Mouse (Mus musculus) ES-Bruce4 (cell line): ENCODE measurements at regions not wholly inside any gene's neighbourhood (a gene's known extent, or its start where the extent isn't known, plus 50 kb on each side); places are given as distances from the start of the nearest gene placed in this dataset.

ENCODE experiments used
- H3K27ac ChIP-seq: 2 replicates; pipeline ENCODE4 v1.5.1; 2012; ENCODE audit warnings: low read length, inconsistent platforms; ENCODE audit not compliant: insufficient read depth
- H3K27me3 ChIP-seq: 2 replicates; pipeline ENCODE4 v1.6.1; 2012; ENCODE audit warnings: mild to moderate bottlenecking, low read length, inconsistent platforms; ENCODE audit not compliant: control insufficient read depth, poor library complexity, insufficient read depth, severe bottlenecking
- H3K36me3 ChIP-seq: 2 replicates; pipeline ENCODE4 v1.6.1; 2012; ENCODE audit warnings: inconsistent platforms, mild to moderate bottlenecking, low read length, moderate library complexity; ENCODE audit not compliant: control insufficient read depth, poor library complexity, insufficient read depth, severe bottlenecking
- H3K4me1 ChIP-seq: one replicate; pipeline ENCODE4 v1.8.1; 2011; ENCODE audit warnings: low read length; ENCODE audit not compliant: control insufficient read depth, insufficient read depth
- H3K4me3 ChIP-seq: 2 replicates; pipeline ENCODE4 v1.5.1; 2011; ENCODE audit warnings: low read depth, mild to moderate bottlenecking, low read length
- H3K9ac ChIP-seq: 2 replicates; pipeline ENCODE4 v1.6.1; 2012; ENCODE audit warnings: low read depth, mild to moderate bottlenecking, inconsistent platforms; ENCODE audit not compliant: poor library complexity, severe bottlenecking
- H3K9me3 ChIP-seq: replicated peaks from 2 replicates; pipeline ENCODE4 v1.6.1; 2012; ENCODE audit warnings: mild to moderate bottlenecking, low read length, inconsistent platforms; ENCODE audit not compliant: control insufficient read depth, poor library complexity, insufficient read depth, severe bottlenecking
- CTCF ChIP-seq: IDR thresholded peaks from one replicate; pipeline ENCODE4 v1.8.1; 2011; ENCODE audit warnings: low read depth, low read length
- EP300 ChIP-seq: IDR thresholded peaks from 2 replicates; pipeline ENCODE4 v1.6.1; 2011; ENCODE audit warnings: low read depth, low read length; ENCODE audit not compliant: insufficient read depth
- POLR2A ChIP-seq: IDR thresholded peaks from one replicate; pipeline ENCODE4 v1.8.1; 2011; ENCODE audit warnings: low read length; ENCODE audit not compliant: insufficient read depth

GRCm38 (mm10) chr14:17054381-17054780 is 235.4 kb upstream of the Rarb start:
- Histone ChIP-seq H3K4me3 (no peak overlapping the region), H3K27ac (no peak overlapping the region), H3K9ac (no peak overlapping the region), H3K36me3 (no peaks in the 10 kb centered on the region), H3K27me3 (peaks cover 1% of the 10 kb centered on the region; the same call in 1 of the 2 replicates), H3K9me3 (no peaks in the 10 kb centered on the region), H3K4me1 (no peaks in the 10 kb centered on the region)
- TF ChIP-seq CTCF (no peak), EP300 (no peak), POLR2A (no peak)

DNA sequence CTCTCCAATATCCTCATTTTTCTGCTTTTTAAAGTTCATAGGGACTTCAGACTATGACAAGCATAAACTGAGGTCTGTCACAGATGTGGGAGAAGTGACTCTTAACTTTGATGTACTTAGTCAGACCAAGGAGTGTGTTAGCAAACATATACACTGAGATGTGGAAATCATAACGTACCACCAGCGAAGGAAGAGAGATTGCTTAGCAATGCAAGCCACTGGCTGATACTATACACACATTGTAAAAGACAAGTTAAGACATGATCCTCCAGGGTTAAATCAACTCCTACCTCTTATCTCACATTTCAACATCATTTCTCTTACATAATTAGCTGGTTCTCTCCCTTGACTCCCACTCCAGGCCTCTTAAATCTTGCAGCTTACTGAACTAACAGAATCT is 227.9 kb upstream of the Rarb start:
- no peaks in the 10 kb centered on the region for H3K9me3 ChIP-seq
- no peaks in the 10 kb centered on the region for H3K4me1 ChIP-seq
- no peak overlapping the region for H3K27ac ChIP-seq
- H3K36me3 ChIP-seq, result no peaks in the 10 kb centered on the region
- no peaks in the 10 kb centered on the region for H3K27me3 ChIP-seq
- H3K9ac ChIP-seq, result no peak overlapping the region
- TF ChIP-seq POLR2A (no peak), EP300 (no peak), CTCF (no peak)
- no peak overlapping the region for H3K4me3 ChIP-seq

DNA sequence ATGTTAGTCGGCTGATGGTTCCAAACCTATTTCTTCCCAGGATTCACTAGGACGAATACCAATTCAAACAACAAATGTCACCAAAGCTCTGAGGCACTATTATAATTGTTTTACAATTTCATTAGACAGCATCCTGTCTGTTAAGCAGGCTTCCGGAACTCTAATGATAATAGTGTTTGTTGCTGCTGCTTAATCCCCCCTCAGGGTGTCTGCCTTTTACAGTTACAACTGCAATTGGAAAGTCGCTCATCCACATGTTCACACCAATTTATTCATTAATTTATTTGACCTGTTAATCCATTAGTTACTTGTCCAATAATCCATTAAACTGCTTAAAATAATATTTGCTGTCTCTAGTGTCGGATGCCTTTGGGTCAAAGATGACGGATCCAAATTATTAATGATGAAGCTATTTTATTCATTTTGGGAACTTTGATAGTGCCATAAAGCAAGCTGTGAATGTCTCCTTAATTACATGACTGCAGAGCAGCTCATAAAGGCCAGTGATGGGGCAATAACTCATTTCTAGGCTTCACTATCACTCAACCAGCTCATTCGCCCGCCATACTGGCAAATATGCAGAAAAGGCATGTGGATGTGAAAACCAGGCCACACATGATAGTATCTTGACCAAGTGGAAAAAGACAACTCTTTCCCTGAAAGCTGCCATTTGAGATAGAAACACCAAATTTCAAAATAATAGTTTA is 226.6 kb upstream of the Rarb start:
- Histone ChIP-seq H3K9ac (no peak overlapping the region), H3K4me1 (no peaks in the 10 kb centered on the region), H3K4me3 (no peak overlapping the region), H3K9me3 (no peaks in the 10 kb centered on the region), H3K36me3 (no peaks in the 10 kb centered on the region), H3K27me3 (no peaks in the 10 kb centered on the region), H3K27ac (no peak overlapping the region)
- TF ChIP-seq EP300 (no peak), CTCF (no peak), POLR2A (no peak)

- TF ChIP-seq CTCF (no peak), POLR2A (no peak), EP300 (no peak)
- Histone ChIP-seq H3K9ac (no peak overlapping the region), H3K27ac (no peak overlapping the region), H3K9me3 (no peaks in the 10 kb centered on the region; the same call in 1 of the 2 replicates), H3K4me3 (no peak overlapping the region), H3K4me1 (peaks cover 1% of the 10 kb centered on the region), H3K36me3 (no peaks in the 10 kb centered on the region), H3K27me3 (no peaks in the 10 kb centered on the region; the same call in 1 of the 2 replicates)
Observed at GRCm38 (mm10) chr14:17020603-17021356, 201.8 kb upstream of the Rarb start.

GRCm38 (mm10) chr14:17012931-17013330 is 194.0 kb upstream of the Rarb start:
- Histone ChIP-seq H3K4me3 (no peak overlapping the region), H3K4me1 (no peaks in the 10 kb centered on the region), H3K36me3 (no peaks in the 10 kb centered on the region), H3K27me3 (no peaks in the 10 kb centered on the region), H3K9me3 (no peaks in the 10 kb centered on the region), H3K9ac (no peak overlapping the region), H3K27ac (no peak overlapping the region)
- TF ChIP-seq EP300, result no peak
- TF ChIP-seq CTCF, result no peak
- TF ChIP-seq POLR2A, result no peak

GRCm38 (mm10) chr14:17012200-17012599 is 193.2 kb upstream of the Rarb start:
- no peaks in the 10 kb centered on the region for H3K4me1 ChIP-seq
- TF ChIP-seq CTCF, result no peak
- no peak for TF ChIP-seq POLR2A
- no peak for TF ChIP-seq EP300
- no peak overlapping the region for H3K4me3 ChIP-seq
- no peaks in the 10 kb centered on the region for H3K27me3 ChIP-seq
- H3K9me3 ChIP-seq, result no peaks in the 10 kb centered on the region
- no peak overlapping the region for H3K27ac ChIP-seq
- H3K9ac ChIP-seq, result no peak overlapping the region
- H3K36me3 ChIP-seq, result no peaks in the 10 kb centered on the region
